Mouse (Mus musculus) hindbrain, embryonic 14.5 days (tissue): ENCODE results near the gene Nr1i3. TPM values are rescaled to one million over a fixed set of nuclear protein-coding genes. Genes with fewer than 3 reads are reported as not detected.
A peak's percentile ranks its signal among the peaks of the same experiment; 100 is the strongest.
"Not testable (repeated sequence)": the region's sequence is repeated elsewhere in the genome, so short reads cannot be mapped to it uniquely, and the experiment has no call there.

ENCODE experiments used
- ATAC-seq: fragments of 200-750 bp; cut with Nextera tagmentation; 2 replicates; pipeline ENCODE4 v1.8.0; 2017; ENCODE audit warnings: moderate number of reproducible peaks, mild to moderate bottlenecking, moderate TSS enrichment, moderate library complexity; ENCODE audit not compliant: low FRiP score
- DNase-seq: peaks from one replicate; pipeline ENCODE4 v3.0.0-alpha.2; 2015; ENCODE audit warnings: low spot score
- H3K27ac ChIP-seq: fragments of 300-500 bp; sonication (generic); 2 replicates; pipeline ENCODE4 v1.5.1; 2014; ENCODE audit warnings: mild to moderate bottlenecking, moderate library complexity
- H3K27me3 ChIP-seq: fragments of 300-500 bp; sonication (generic); 2 replicates; pipeline ENCODE4 v1.6.1; 2014; ENCODE audit warnings: mild to moderate bottlenecking, low read length, mixed read lengths; ENCODE audit not compliant: control insufficient read depth, insufficient read depth
- H3K36me3 ChIP-seq: fragments of 300-500 bp; sonication (generic); replicated peaks from 2 replicates; pipeline ENCODE4 v1.6.1; 2014; ENCODE audit not compliant: control insufficient read depth, insufficient read depth
- H3K4me1 ChIP-seq: fragments of 300-500 bp; sonication (generic); replicated peaks from 2 replicates; pipeline ENCODE4 v1.6.1; 2014; ENCODE audit warnings: antibody characterized with exemption, low read length, mixed read lengths; ENCODE audit not compliant: control insufficient read depth, insufficient read depth
- H3K4me2 ChIP-seq: fragments of 300-500 bp; sonication (generic); replicated peaks from 2 replicates; pipeline ENCODE4 v1.6.1; 2014; ENCODE audit warnings: mild to moderate bottlenecking, moderate library complexity
- H3K4me3 ChIP-seq: fragments of 300-500 bp; sonication (generic); replicated peaks from 2 replicates; pipeline ENCODE4 v1.5.1; 2014; ENCODE audit warnings: mild to moderate bottlenecking, low read length
- H3K9ac ChIP-seq: fragments of 300-500 bp; sonication (generic); 2 replicates; pipeline ENCODE4 v1.6.1; 2014
- H3K9me3 ChIP-seq: fragments of 300-500 bp; sonication (generic); 2 replicates; pipeline ENCODE4 v1.6.1; 2016; ENCODE audit warnings: low read length; ENCODE audit not compliant: control insufficient read depth
- WGBS: fragments of 180-500 bp; shearing (Covaris S2); extraction: QIAGEN DNeasy Blood & Tissue Kit; methylation state at CpG from one replicate; pipeline ENCODE4 v1.1.7; 2014; 5-methylcytosine and 5-hydroxymethylcytosine counted together
- polyA plus RNA-seq: library from polyadenylated mRNA; unstranded; fragments of >200 nt; fragmentation: Nextera tagmentation; extraction: Ambion mirVana; gene quantifications from 2 replicates; pipeline ENCODE4 v1.2.1, GENCODE M21; 2014

The Nr1i3 gene
- polyA plus RNA-seq, 1 experiment from 2014 or later: 0.21 TPM

DNA sequence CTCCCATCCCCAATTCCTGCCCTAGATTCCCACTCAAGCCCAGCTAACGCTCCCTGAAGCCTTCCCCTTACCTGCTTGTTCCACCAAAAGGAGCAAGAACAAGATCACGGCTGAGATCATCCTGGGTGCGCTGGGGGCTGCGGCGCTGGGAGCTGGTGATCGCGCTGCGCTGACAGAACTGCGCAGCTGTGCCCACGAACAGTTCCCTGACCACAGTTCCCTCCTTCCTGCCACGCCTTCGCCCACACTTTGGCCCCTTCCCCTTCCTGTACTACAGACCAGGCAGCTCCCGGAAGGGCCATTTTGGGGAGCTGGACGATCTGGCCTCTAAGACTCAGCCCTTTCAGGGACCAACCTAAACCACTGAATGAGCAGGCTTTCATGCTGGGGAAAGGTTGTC lies 20.4 kb downstream of the Nr1i3 start, which contains the start of gene Fcer1g:
Gene Fcer1g (minus strand): TSS at position 240 of the 400 bp plus-strand sequence.
- H3K27me3 ChIP-seq: no peaks in the 10 kb centered on the region
- H3K9me3 ChIP-seq: no peaks in the 10 kb centered on the region
- H3K9ac ChIP-seq: no peak within 1 kb of the TSS
- H3K4me3 ChIP-seq: no peak within 1 kb of the TSS
- H3K27ac ChIP-seq: no peak within 1 kb of the TSS
- H3K4me2 ChIP-seq: no peak within 1 kb of the TSS
- H3K36me3 ChIP-seq: peaks cover 56% of the 10 kb centered on the region
- WGBS: 93% methylated on average over 14 of the region's 14 CpGs
- DNase-seq (no peak), ATAC-seq (no peak)
- H3K4me1 ChIP-seq: no peaks in the 10 kb centered on the region

DNA sequence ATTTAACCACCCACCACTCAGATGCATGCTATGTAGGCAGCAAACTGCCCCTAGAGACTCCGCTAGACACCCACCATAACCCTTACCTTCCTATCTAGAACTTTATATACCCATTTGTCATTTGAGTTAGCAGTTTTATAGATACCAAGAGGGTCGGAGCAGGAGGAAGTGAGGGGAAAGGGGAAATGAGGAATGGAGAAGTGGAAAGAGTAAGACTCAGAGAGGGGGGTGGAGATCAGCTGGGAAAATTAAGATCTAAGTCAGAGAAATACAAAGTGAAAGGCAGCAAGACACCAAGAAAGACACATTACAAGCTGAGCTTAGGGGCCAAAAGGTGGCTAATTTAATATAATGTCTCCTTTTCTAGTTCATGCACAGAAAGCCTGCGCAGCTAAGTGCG lies 20.8 kb downstream of the Nr1i3 start:
- Histone ChIP-seq H3K27me3 (no peaks in the 10 kb centered on the region), H3K4me1 (no peaks in the 10 kb centered on the region), H3K4me3 (no peak overlapping the region), H3K36me3 (peaks cover 60% of the 10 kb centered on the region), H3K4me2 (no peak overlapping the region), H3K9ac (no peak overlapping the region), H3K27ac (no peak overlapping the region), H3K9me3 (no peaks in the 10 kb centered on the region)
- ATAC-seq (no peak), DNase-seq (no peak)
- 93% methylated on average over 4 of the region's 4 CpGs for WGBS

DNA sequence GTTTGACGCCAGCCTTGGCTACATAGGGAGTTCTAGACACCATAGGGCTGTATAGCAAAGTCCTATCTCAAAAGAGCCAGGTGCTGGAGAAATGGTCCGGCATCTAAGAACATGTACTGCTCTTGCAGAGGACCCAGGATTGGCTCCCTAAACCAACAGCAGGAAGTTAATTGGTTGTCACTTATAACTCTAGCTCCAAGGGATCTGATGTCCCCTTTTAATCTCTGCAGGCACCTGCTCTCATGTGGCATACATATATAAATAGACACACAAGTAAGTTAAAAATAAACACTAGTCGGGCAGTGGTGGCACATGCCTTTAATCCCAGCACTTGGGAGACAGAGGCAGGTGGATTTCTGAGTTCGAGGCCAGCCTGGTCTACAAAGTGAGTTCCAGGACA lies 22.0 kb downstream of the Nr1i3 start:
- H3K36me3 ChIP-seq: peaks cover 73% of the 10 kb centered on the region
- no peak overlapping the region for H3K27ac ChIP-seq
- H3K27me3 ChIP-seq: no peaks in the 10 kb centered on the region
- WGBS: 91% methylated on average over 3 of the region's 4 CpGs
- no peak overlapping the region for H3K9ac ChIP-seq
- no peak for DNase-seq
- H3K4me2 ChIP-seq: no peak overlapping the region
- no peak for ATAC-seq
- no peak overlapping the region for H3K4me3 ChIP-seq
- H3K9me3 ChIP-seq: no peaks in the 10 kb centered on the region
- H3K4me1 ChIP-seq: no peaks in the 10 kb centered on the region

DNA sequence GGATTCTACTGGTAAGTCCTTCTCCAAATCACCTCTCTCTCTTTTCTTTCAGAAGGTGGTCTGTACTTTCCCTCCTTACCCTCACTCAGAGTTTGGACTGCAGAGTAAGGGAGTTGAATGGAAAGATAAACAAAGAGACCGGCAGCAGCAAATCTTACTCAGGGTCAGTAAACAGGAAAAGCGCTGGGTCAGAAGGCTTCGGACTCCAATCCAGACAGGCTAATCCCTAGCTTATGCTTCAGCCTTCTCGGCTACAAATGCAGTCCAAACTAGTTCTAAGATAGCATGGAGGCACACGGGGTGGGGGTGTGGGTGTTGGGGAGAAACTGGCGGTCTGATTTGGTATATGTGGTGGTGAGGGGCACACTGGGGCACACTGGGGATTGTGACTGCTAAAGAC lies 23.7 kb downstream of the Nr1i3 start:
- H3K4me1 ChIP-seq: no peaks in the 10 kb centered on the region
- WGBS: 83% methylated on average over 6 of the region's 6 CpGs
- no peaks in the 10 kb centered on the region for H3K9me3 ChIP-seq
- no peaks in the 10 kb centered on the region for H3K27me3 ChIP-seq
- H3K9ac ChIP-seq: no peak overlapping the region
- no peak overlapping the region for H3K27ac ChIP-seq
- DNase-seq: no peak
- H3K4me3 ChIP-seq: no peak overlapping the region
- H3K36me3 ChIP-seq: peaks cover 89% of the 10 kb centered on the region
- no peak overlapping the region for H3K4me2 ChIP-seq
- ATAC-seq: no peak

DNA sequence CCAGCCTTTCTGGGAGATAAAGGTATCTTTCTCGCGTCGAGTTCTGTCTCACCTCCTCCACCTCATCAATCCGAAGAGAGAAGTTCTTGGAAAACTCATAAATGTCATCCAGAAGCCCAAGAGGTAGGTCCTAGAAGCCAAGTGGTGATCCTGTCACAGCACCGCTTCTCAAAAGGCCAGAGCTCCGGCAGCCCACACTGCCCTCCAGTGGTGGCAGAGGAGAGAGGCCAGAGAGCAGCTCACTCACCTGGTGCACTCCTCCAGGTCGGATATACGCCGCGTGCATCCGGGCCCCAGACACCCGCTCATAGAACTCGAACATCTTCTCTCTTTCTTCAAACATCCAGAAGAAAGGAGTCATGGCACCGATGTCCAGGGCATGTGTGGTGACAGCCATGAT lies 24.7 kb downstream of the Nr1i3 start:
- WGBS: 70% methylated on average over 14 of the region's 14 CpGs
- H3K9me3 ChIP-seq: no peaks in the 10 kb centered on the region
- ATAC-seq: no peak

DNA sequence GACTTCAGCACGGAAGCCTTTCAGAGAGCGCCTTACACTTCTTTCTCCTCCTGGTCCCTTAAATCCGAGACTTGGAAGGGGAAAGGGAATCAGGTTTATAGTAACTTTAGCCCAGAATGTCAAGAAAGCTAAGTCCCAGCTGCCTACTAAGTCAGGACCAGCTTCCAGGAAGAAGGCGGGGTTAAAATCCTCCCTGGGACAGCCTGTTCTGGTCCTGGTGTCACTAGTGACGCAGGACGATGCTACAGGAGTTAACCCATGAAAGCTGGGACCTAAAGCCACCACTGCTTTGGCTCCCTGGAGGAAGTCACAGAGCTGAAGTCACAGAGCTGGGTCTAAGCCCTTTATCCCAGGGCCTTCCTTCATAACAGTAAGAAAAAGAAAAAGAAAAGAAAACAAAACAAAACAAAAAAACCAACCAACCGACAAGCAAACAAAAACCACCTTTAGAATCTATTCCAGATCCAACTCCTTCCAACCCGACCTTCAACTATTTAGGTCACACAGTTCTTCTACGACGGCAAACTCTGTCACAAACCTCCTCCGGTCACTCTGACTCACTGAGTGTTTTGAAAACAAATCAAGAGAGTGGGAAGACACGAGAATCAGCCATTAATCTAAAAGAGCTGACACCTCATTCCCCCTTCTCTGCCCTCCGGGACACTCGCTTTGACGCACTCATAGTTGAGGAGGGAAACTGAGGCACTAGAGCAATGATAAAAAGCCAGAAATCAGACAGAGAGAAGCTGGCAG lies 26.4 kb downstream of the Nr1i3 start:
- 81% methylated on average over 15 of the region's 15 CpGs for WGBS
- Histone ChIP-seq H3K27me3 (no peaks in the 10 kb centered on the region), H3K4me3 (no peak overlapping the region), H3K9ac (no peak overlapping the region), H3K36me3 (peaks cover 96% of the 10 kb centered on the region), H3K9me3 (no peaks in the 10 kb centered on the region), H3K4me2 (no peak overlapping the region), H3K4me1 (no peaks in the 10 kb centered on the region), H3K27ac (no peak overlapping the region)
- ATAC-seq (no peak), DNase-seq (no peak)

More for the DNA sequence above, 24.7 kb downstream of the Nr1i3 start:
- H3K4me1 ChIP-seq: no peaks in the 10 kb centered on the region
- DNase-seq: peak; percentile 55
- H3K27me3 ChIP-seq: no peaks in the 10 kb centered on the region
- no peak overlapping the region for H3K4me3 ChIP-seq
- H3K9ac ChIP-seq: no peak overlapping the region
- H3K36me3 ChIP-seq: peaks cover 99% of the 10 kb centered on the region
- H3K4me2 ChIP-seq: no peak overlapping the region
- H3K27ac ChIP-seq: no peak overlapping the region

DNA sequence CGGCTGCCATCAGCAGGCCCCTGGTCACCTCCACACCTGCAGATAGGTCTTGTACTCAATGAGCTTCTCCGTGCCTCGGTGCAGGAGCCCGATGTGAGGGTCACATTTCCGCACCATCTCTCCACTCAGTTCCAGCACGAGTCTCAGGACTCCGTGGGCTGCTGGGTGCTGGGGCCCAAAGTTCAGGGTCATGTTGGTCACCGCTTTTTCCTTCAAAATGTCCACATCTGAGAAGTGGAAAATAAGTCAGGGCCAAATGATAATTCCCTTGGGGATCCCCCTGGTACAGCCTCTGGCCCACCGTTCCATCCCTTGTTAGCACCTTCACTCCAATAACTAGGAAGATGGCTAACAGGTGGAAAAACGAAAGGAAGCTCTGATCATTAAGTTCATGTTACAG lies 27.1 kb downstream of the Nr1i3 start:
- Histone ChIP-seq H3K4me1 (peaks cover 4% of the 10 kb centered on the region), H3K9me3 (no peaks in the 10 kb centered on the region), H3K36me3 (peaks cover 95% of the 10 kb centered on the region), H3K27ac (no peak overlapping the region), H3K27me3 (no peaks in the 10 kb centered on the region), H3K4me3 (no peak overlapping the region), H3K4me2 (no peak overlapping the region), H3K9ac (no peak overlapping the region)
- 94% methylated on average over 10 of the region's 10 CpGs for WGBS
- ATAC-seq: no peak
- no peak for DNase-seq

DNA sequence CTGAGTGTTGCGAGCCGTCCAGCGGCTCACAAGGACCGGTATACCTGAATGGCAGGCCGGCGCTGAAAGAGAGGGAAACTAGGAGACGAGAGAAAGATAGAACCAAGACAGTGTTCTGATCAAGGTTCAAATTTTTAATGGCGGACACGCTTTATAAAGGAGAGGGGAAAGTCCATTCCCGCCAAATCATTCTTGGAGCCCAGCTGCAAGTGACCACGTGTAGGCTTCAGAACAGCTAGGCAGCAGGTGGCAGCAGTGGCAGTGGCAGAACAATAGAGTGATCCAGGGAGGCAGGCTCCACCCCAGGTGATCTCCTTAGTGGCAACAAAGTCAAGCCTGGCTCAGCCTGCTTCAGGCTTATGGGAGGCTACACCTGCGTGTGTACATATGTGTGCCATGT lies 28.2 kb downstream of the Nr1i3 start:
- H3K9me3 ChIP-seq, H3K27me3 ChIP-seq, H3K9ac ChIP-seq, H3K27ac ChIP-seq, H3K4me2 ChIP-seq, DNase-seq, H3K4me1 ChIP-seq, ATAC-seq, H3K4me3 ChIP-seq: not testable (repeated sequence)
- peaks cover 84% of the 10 kb centered on the region for H3K36me3 ChIP-seq
- WGBS: 85% methylated on average over 12 of the region's 12 CpGs

DNA sequence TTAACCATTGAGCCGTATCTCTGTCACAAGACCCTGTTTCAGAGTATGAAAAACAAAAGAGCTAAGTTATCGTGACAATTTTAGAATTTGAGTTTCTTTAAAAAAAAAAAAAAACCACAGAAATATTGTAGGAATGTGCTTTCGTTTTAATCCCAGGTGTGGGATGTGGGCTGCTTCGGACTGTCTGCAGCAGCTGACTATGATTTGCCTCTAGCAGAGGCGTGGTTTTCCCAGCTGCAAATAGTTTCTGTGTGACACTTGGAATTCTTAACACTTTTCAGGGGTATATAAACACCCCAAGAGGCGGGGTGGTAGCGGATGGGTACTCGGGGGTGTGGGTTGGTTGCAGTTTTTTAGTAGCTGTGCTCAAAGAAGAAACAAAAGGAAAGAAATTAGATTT lies 31.6 kb downstream of the Nr1i3 start:
- H3K9ac ChIP-seq: no peak overlapping the region
- H3K27me3 ChIP-seq: no peaks in the 10 kb centered on the region
- no peak overlapping the region for H3K4me3 ChIP-seq
- 95% methylated on average over 8 of the region's 8 CpGs for WGBS
- H3K4me1 ChIP-seq: peaks cover 20% of the 10 kb centered on the region
- DNase-seq: no peak
- no peak overlapping the region for H3K27ac ChIP-seq
- H3K36me3 ChIP-seq: peaks cover 50% of the 10 kb centered on the region
- no peak for ATAC-seq
- H3K4me2 ChIP-seq: peak overlapping the region; percentile 71
- no peaks in the 10 kb centered on the region for H3K9me3 ChIP-seq
